11 mouse cellular contexts compared by ENCODE assay signal in the genomic region with DNA sequence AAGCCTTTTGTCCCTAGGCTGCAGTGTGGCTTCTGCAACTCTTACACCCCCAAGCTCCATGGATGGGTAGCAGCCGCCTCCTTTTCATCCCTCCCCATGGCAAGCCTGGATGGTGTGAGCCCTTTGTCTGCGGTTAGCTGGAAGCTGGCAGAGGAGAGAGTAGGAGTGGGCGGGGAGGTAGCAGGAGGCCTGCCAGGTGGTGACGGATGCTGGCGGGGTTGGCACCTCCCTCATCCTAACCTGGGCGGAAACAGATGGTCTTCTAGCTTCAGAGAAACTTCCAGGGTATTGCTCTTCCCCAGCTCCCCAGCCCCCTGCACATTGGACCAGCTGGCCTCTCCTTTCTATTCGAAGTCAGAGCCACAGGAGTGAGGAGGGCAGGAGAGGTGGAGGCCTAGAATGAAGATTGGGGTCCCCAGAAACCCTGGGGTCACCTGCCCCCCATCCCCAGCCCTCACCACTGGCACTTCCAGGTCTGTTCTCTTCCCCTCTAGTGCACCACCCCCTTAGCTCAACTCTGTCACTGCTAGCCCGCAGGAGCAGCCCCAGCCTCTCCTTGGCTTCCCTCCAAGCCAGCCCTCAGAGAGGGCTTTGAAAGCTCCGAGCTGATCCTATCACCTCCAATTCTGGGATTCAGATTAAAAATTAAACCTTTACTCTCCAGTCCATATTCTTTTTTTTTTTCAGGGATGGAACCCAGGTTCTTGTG. TPM values are rescaled to one million over a fixed set of nuclear protein-coding genes. Genes with fewer than 3 reads are reported as not detected.
DNase-seq lines count a peak whose midpoint lies in the region; ATAC-seq lines count a peak whose summit lies in the region.
"Had no signal": no experiment of that assay in that cellular context is flagged by ENCODE, and none has a peak within 500 bp of the region (broad histone marks: within the 10 kb centered on the region; RNA-seq: fewer than 3 reads in every experiment).

No protein-coding gene starts in this region.

- WGBS in neural tube, embryonic 13.5 days = 46% methylated on average over 9 of the region's 9 CpGs

- H3K27ac ChIP-seq in neural tube, embryonic 13.5 days (replicated peaks) = peak overlapping the region; percentile 68
- H3K27ac ChIP-seq: limb, embryonic 12.5 days had no signal

- H3K36me3 ChIP-seq in neural tube, embryonic 13.5 days = peaks cover 6% of the 10 kb centered on the region
- H3K36me3 ChIP-seq: limb, embryonic 12.5 days had no signal

- H3K4me3 ChIP-seq in neural tube, embryonic 13.5 days = no peak overlapping the region
- H3K4me3 ChIP-seq: limb, embryonic 12.5 days; megakaryocyte, embryonic 14.5 days had no signal

- ATAC-seq in neural tube, embryonic 13.5 days (ENCODE audit: low read depth) = peak; percentile 72; the same call in 1 of the 2 replicates
- ATAC-seq in granulocyte monocyte progenitor cell, adult 5-6 weeks (replicated peaks; ENCODE audit: poor library complexity, severe bottlenecking) = no peak
- ATAC-seq in activated CD4-positive, CD25-positive, alpha-beta regulatory T cell, adult 4 months = no peak
- ATAC-seq: Patski had no signal

- H3K4me1 ChIP-seq in neural tube, embryonic 13.5 days (replicated peaks) = peaks cover 48% of the 10 kb centered on the region

- H3K4me2 ChIP-seq in neural tube, embryonic 13.5 days = no peak overlapping the region
- H3K4me2 ChIP-seq: limb, embryonic 12.5 days had no signal

- peaks cover 30% of the 10 kb centered on the region for H3K27me3 ChIP-seq in neural tube, embryonic 13.5 days

- peak overlapping the region; percentile 50 for H3K9ac ChIP-seq in neural tube, embryonic 13.5 days
- H3K9ac ChIP-seq: limb, embryonic 12.5 days had no signal

- no peaks in the 10 kb centered on the region for H3K9me3 ChIP-seq in neural tube, embryonic 13.5 days
- H3K9me3 ChIP-seq: limb, embryonic 12.5 days; megakaryocyte, embryonic 14.5 days had no signal

- DNase-seq in neural tube, embryonic 10.5 days (ENCODE audit: extremely low spot score, low spot score) = no peak
- DNase-seq in cerebellum, postnatal 14 days = peak; percentile 96 to 98
- peak; percentile 19 for DNase-seq in layer of hippocampus, adult 9-11 months
- peak; percentile 60 for DNase-seq in thymus, postnatal 25 days

RNA-seq across cellular contexts. Expression of a gene that starts 16.3 kb away (rescaled TPM):
- 2.4 and 3.4 TPM in 2 replicates for polyA plus RNA-seq in neural tube, embryonic 13.5 days (2015; fragmentation: Nextera tagmentation; extraction: Ambion mirVana)
- total RNA-seq in granulocyte monocyte progenitor cell, adult 5-6 weeks (2014; fragmentation: Nextera tagmentation) = 7.7 and 11.6 TPM in 2 replicates
- 0.21 and 3.3 TPM in 2 replicates for total RNA-seq in granulocyte monocyte progenitor cell, adult 5-6 weeks (2017)
- polyA plus RNA-seq in activated CD4-positive, CD25-positive, alpha-beta regulatory T cell, adult 4 months (2017; shearing (Covaris generic)) = not detected
- polyA plus RNA-seq: Patski had no signal

RNA-seq across cellular contexts. Expression of a gene that starts 17.8 kb away (rescaled TPM):
- 1.5 and 2.3 TPM in 2 replicates for polyA plus RNA-seq in neural tube, embryonic 13.5 days (2015; fragmentation: Nextera tagmentation; extraction: Ambion mirVana)
- not detected in 2 replicates for total RNA-seq in granulocyte monocyte progenitor cell, adult 5-6 weeks (2014; fragmentation: Nextera tagmentation)
- not detected in 2 replicates for total RNA-seq in granulocyte monocyte progenitor cell, adult 5-6 weeks (2017)
- polyA plus RNA-seq in activated CD4-positive, CD25-positive, alpha-beta regulatory T cell, adult 4 months (2017; shearing (Covaris generic)) = not detected
- polyA plus RNA-seq: heart, embryonic 16.5 days; limb, embryonic 12.5 days; Patski had no signal

RNA-seq across cellular contexts. Expression of a gene that starts 34.2 kb away (rescaled TPM):
- 192 and 206 TPM in 2 replicates for polyA plus RNA-seq in neural tube, embryonic 13.5 days (2015; fragmentation: Nextera tagmentation; extraction: Ambion mirVana)
- total RNA-seq in granulocyte monocyte progenitor cell, adult 5-6 weeks (2014; fragmentation: Nextera tagmentation) = 62.9 and 67.0 TPM in 2 replicates
- 98.2 and 108 TPM in 2 replicates for total RNA-seq in granulocyte monocyte progenitor cell, adult 5-6 weeks (2017)
- 100 to 1,000 TPM; 159 to 185 TPM for polyA plus RNA-seq in activated CD4-positive, CD25-positive, alpha-beta regulatory T cell, adult 4 months (2017; shearing (Covaris generic))

RNA-seq across cellular contexts. Expression of a gene that starts 58.8 kb away (rescaled TPM):
- polyA plus RNA-seq in neural tube, embryonic 13.5 days (2015; fragmentation: Nextera tagmentation; extraction: Ambion mirVana) = 2.3 and 3.1 TPM in 2 replicates
- 6.4 and 9.5 TPM in 2 replicates for total RNA-seq in granulocyte monocyte progenitor cell, adult 5-6 weeks (2014; fragmentation: Nextera tagmentation)
- 13.1 and 17.5 TPM in 2 replicates for total RNA-seq in granulocyte monocyte progenitor cell, adult 5-6 weeks (2017)
- polyA plus RNA-seq in activated CD4-positive, CD25-positive, alpha-beta regulatory T cell, adult 4 months (2017; shearing (Covaris generic)) = under 1 TPM in 1 of 2 experiments, not detected in 1; 0.97 TPM
